ENCODE assay signal across 34 mouse cellular contexts in genomic region chr12:99622238-99622637, GRCm38 (mm10).
"Had no signal": no experiment of that assay in that cellular context is flagged by ENCODE, and none has a peak within 500 bp of the region (broad histone marks: within the 10 kb centered on the region; RNA-seq: fewer than 3 reads in every experiment).

No protein-coding gene starts in this region.

- H3K4me1 ChIP-seq: heart, embryonic 12.5 days; intestine, embryonic 15.5 days had no signal

- H3K9me3 ChIP-seq: heart, embryonic 10.5 days; heart, embryonic 12.5 days; heart, embryonic 15.5 days; hindbrain, embryonic 10.5 days; hindbrain, embryonic 13.5 days; hindbrain, embryonic 15.5 days; intestine, embryonic 15.5 days; kidney, embryonic 15.5 days had no signal

- H3K27ac ChIP-seq: heart, embryonic 10.5 days; heart, embryonic 13.5 days; heart, embryonic 15.5 days; hindbrain, embryonic 10.5 days; hindbrain, embryonic 13.5 days; hindbrain, embryonic 14.5 days; hindbrain, embryonic 15.5 days; hindbrain, postnatal 0 days; intestine, embryonic 15.5 days; kidney, embryonic 15.5 days; kidney, postnatal 0 days; layer of hippocampus, adult 2 months; left cerebral cortex, adult 2 months had no signal

- H3K4me3 ChIP-seq: heart, embryonic 10.5 days; heart, embryonic 12.5 days; heart, embryonic 13.5 days; heart, embryonic 15.5 days; hindbrain, embryonic 10.5 days; hindbrain, embryonic 13.5 days; hindbrain, embryonic 15.5 days; intestine, embryonic 15.5 days; kidney, embryonic 15.5 days; layer of hippocampus, adult 2 months; left cerebral cortex, adult 2 months had no signal

- H3K36me3 ChIP-seq: heart, embryonic 10.5 days; heart, embryonic 12.5 days; heart, embryonic 13.5 days; heart, embryonic 15.5 days; hindbrain, embryonic 10.5 days; hindbrain, embryonic 13.5 days; hindbrain, embryonic 15.5 days; intestine, embryonic 15.5 days; kidney, embryonic 15.5 days had no signal

- DNase-seq: heart, postnatal 10 days; heart, postnatal 36 days; heart, postnatal 4 days; kidney, adult 11 months; kidney, adult 18-20 months; kidney, adult 2 months; kidney, adult 8-10 months; kidney, adult 9 months; kidney, postnatal 10 days; kidney, postnatal 14 days; kidney, postnatal 25 days; kidney, postnatal 36 days; kidney, postnatal 4 days; layer of hippocampus, adult 9-11 months; layer of hippocampus, postnatal 36 days had no signal

- H3K27me3 ChIP-seq: heart, embryonic 12.5 days; heart, embryonic 13.5 days; heart, embryonic 15.5 days; hindbrain, embryonic 13.5 days; hindbrain, embryonic 15.5 days; intestine, embryonic 15.5 days had no signal

- ATAC-seq: hindbrain, embryonic 16.5 days; hindbrain, postnatal 0 days; inflammation-experienced regulatory T-cells, adult 6 months; intestine, embryonic 15.5 days; intestine, embryonic 16.5 days; intestine, postnatal 0 days had no signal

- H3K4me2 ChIP-seq: heart, embryonic 11.5 days; heart, embryonic 12.5 days; heart, embryonic 13.5 days; heart, embryonic 15.5 days; hindbrain, embryonic 13.5 days; hindbrain, embryonic 14.5 days; hindbrain, embryonic 15.5 days; intestine, embryonic 15.5 days; kidney, embryonic 15.5 days had no signal

- H3K9ac ChIP-seq: heart, embryonic 12.5 days; heart, embryonic 13.5 days; heart, embryonic 15.5 days; hindbrain, embryonic 13.5 days; hindbrain, embryonic 14.5 days; hindbrain, embryonic 15.5 days; intestine, embryonic 15.5 days; kidney, embryonic 15.5 days had no signal
